Mouse (Mus musculus) midbrain, embryonic 10.5 days (tissue): Measurements from ENCODE around the gene Tmc1. TPM values are rescaled to one million over a fixed set of nuclear protein-coding genes. Genes with fewer than 3 reads are reported as not detected.

Experiments
- DNase-seq: peaks from one replicate; pipeline ENCODE4 v3.0.0-alpha.2; 2017; ENCODE audit warnings: low spot score
- H3K27ac ChIP-seq: fragments of 300-500 bp; sonication (generic); replicated peaks from 2 replicates; pipeline ENCODE4 v1.5.1; 2016; ENCODE audit warnings: mild to moderate bottlenecking
- H3K27me3 ChIP-seq: fragments of 300-500 bp; sonication (generic); 2 replicates; pipeline ENCODE4 v1.6.1; 2016; ENCODE audit warnings: low read depth, mild to moderate bottlenecking; ENCODE audit not compliant: poor library complexity, severe bottlenecking
- H3K36me3 ChIP-seq: fragments of 300-500 bp; sonication (generic); 2 replicates; pipeline ENCODE4 v1.6.1; 2016; ENCODE audit warnings: mild to moderate bottlenecking, moderate library complexity
- H3K4me1 ChIP-seq: fragments of 300-500 bp; sonication (generic); 2 replicates; pipeline ENCODE4 v1.6.1; 2016
- H3K4me3 ChIP-seq: fragments of 300-500 bp; sonication (generic); 2 replicates; pipeline ENCODE4 v1.5.1; 2016; ENCODE audit warnings: mild to moderate bottlenecking, moderate library complexity
- H3K9me3 ChIP-seq: fragments of 300-500 bp; sonication (generic); replicated peaks from 2 replicates; pipeline ENCODE4 v1.6.1; 2016; ENCODE audit warnings: mild to moderate bottlenecking
- WGBS: fragments of 180-500 bp; shearing (Covaris S2); methylation state at CpG from one replicate; pipeline ENCODE4 v1.1.7; 2016; 5-methylcytosine and 5-hydroxymethylcytosine counted together
- polyA plus RNA-seq: library from polyadenylated mRNA; unstranded; fragments of >200 nt; fragmentation: Nextera tagmentation; extraction: Ambion mirVana; gene quantifications from 2 replicates; pipeline ENCODE4 v1.2.1, GENCODE M21; 2016

The Tmc1 gene
- polyA plus RNA-seq, result 0.09 and 0.16 TPM in 2 replicates

DNA sequence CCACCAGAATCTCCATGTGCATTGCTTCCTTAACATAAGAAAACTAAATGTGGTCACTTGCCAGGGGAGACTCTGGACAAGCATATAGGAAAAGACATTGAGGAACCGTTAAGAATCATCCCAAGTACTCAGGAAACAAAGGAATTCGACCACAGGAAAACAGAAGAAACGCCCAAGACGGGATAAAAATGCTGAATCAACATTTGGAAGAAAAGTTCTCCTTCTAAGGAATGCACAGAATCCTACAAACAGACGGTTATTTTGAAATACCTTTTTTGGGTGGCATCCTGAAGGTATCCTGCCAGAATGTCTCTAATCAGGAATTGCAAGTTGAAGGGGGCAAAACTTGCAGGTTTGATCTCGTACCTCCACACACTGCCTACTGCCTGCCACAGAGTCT is at the start of gene Tmc1:
Tmc1 (minus strand) TSS at position 329 of the 400 bp plus-strand sequence.
- no peaks in the 10 kb centered on the region for H3K27me3 ChIP-seq
- no peaks in the 10 kb centered on the region for H3K4me1 ChIP-seq
- no peak for DNase-seq
- peaks cover 14% of the 10 kb centered on the region; the same call in 1 of the 2 replicates for H3K9me3 ChIP-seq
- no peaks in the 10 kb centered on the region for H3K36me3 ChIP-seq
- H3K27ac ChIP-seq, result no peak within 1 kb of the TSS
- H3K4me3 ChIP-seq, result no peak within 1 kb of the TSS
- 86% methylated on average over 6 of the region's 6 CpGs for WGBS

DNA sequence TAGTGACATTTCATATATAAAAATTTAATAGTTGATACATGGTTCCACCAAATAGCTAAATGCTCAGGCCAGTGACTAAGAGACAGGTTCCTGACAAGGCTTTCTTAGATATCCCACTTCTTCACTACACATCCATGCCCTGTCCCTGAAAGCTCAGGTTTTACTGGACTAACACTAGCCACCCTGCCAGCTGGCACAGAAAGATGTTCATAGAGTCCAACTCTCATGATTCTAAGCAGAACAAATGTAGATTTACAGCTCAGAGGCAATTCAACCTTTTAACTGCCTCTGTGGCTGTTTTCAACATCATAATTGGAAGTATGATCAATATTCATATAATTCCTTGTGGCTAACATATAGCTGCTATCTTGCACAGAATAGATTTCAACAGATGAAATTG is 47.5 kb upstream of the Tmc1 start:
- no peak overlapping the region for H3K4me3 ChIP-seq
- H3K4me1 ChIP-seq, result no peaks in the 10 kb centered on the region; the same call in 1 of the 2 replicates
- H3K36me3 ChIP-seq, result no peaks in the 10 kb centered on the region
- H3K27me3 ChIP-seq, result no peaks in the 10 kb centered on the region
- H3K9me3 ChIP-seq, result no peaks in the 10 kb centered on the region
- DNase-seq, result no peak
- H3K27ac ChIP-seq, result no peak overlapping the region

DNA sequence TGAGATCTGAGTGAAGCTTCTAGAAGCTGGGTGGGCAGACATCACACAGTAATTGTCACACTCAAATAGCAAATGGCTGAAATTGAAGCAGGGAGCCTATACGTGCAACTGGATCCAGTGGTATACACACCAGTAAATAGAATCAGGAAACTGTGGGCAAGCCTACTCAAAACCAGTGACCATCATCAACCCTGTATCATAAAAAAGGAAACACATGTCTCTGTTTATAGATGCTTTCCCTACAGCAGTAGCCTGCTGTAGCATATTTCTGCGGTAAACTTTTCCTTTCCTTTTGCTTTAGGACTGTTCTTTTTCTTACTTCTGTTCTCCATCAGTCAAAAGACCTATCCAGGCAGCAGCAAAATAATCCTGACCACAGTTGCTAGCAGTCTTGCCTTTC is 25.2 kb upstream of the Tmc1 start:
- Histone ChIP-seq H3K27ac (no peak overlapping the region), H3K9me3 (no peaks in the 10 kb centered on the region), H3K4me1 (no peaks in the 10 kb centered on the region), H3K4me3 (no peak overlapping the region), H3K36me3 (no peaks in the 10 kb centered on the region), H3K27me3 (no peaks in the 10 kb centered on the region)
- 92% methylated on average over 2 of the region's 2 CpGs for WGBS
- no peak for DNase-seq

DNA sequence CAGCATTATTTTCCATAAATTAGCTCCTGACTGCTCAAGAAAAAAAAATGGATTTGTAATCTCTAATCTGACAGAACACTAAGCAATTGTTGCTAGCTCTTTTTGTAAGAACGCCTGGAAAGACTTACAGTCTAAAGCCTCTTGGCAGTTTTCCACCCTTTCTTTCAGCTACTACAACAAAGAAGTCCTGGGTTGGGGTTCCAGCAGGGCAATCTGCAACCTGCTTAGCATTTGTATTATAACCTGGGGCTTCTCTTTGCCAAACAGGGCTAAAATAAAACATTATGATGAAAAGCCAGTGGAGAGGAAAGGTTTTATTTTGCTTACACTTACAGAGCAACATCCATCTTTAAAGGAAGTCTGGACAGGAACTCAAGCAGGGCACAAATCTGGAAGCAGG is 24.1 kb upstream of the Tmc1 start:
- WGBS, result 28% methylated on average over 1 of the region's 1 CpGs
- H3K27ac ChIP-seq, result no peak overlapping the region
- no peaks in the 10 kb centered on the region for H3K4me1 ChIP-seq
- no peaks in the 10 kb centered on the region for H3K27me3 ChIP-seq
- no peak for DNase-seq
- H3K9me3 ChIP-seq, result no peaks in the 10 kb centered on the region
- H3K4me3 ChIP-seq, result no peak overlapping the region
- no peaks in the 10 kb centered on the region for H3K36me3 ChIP-seq

DNA sequence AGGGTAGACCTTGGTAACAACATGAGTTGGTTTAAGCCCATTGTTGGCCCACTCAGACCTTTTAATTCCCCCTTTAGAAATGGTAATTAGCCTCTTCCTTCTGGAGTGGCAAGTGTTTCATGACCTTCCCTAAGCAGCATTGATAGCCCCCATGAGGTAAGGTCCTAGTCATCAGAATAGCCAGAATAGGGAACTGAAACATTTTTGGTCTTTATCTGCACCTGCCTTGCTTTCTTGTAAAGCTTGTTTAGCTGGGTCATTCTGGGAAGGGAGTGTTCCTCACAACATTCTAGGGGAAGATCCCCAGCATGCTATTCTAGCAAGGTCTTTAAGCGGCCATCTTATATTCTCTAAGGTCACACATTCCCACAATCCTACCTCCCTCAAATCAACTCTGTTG is 17.9 kb upstream of the Tmc1 start:
- Histone ChIP-seq H3K36me3 (no peaks in the 10 kb centered on the region), H3K9me3 (no peaks in the 10 kb centered on the region), H3K4me1 (no peaks in the 10 kb centered on the region), H3K27me3 (no peaks in the 10 kb centered on the region), H3K27ac (no peak overlapping the region), H3K4me3 (no peak overlapping the region)
- WGBS, result 88% methylated on average over 1 of the region's 1 CpGs
- DNase-seq, result no peak

DNA sequence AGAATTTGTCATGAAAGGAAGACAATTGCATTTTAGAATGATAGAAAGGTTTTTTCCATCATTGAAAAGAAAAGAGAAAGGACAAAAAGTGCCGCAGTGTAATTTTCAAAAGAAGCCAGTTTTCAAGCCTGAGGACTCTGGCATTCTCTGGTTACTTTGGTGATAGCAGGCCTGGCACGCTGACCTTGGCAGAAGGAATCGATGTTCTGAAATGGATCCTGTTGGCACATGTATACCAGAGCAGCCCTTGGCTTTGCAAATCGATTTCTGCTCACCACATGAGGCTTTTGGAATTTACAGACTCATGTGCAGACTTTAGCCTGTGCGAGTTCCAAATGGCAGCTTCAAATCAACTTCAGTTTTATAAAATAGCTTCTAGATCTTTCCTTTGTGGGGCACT is 813 bp upstream of the Tmc1 start:
- Histone ChIP-seq H3K27me3 (no peaks in the 10 kb centered on the region), H3K4me1 (no peaks in the 10 kb centered on the region), H3K27ac (no peak overlapping the region), H3K9me3 (peaks cover 14% of the 10 kb centered on the region; the same call in 1 of the 2 replicates), H3K4me3 (no peak overlapping the region), H3K36me3 (no peaks in the 10 kb centered on the region)
- WGBS, result 91% methylated on average over 5 of the region's 5 CpGs
- DNase-seq, result no peak

DNA sequence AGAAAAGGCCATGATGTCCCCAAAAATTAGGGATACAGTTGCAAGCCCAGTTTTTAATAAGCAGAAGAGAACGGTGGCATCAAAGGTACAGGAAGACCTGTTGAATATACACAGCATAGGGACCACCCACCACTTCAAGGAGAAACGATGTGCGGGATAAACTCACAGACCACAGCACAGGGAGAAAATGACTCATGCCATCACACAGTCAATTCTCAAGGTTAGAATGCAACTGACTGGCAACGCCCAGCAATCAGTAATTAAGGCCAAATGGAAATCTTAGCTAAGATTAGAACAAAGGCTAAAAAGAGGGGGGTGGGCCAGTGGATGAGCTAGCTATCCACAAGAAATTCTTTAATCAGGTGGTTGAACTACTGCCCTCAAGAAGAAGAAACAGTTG is 9.6 kb downstream of the Tmc1 start:
- WGBS, result 71% methylated on average over 4 of the region's 4 CpGs
- H3K4me1 ChIP-seq, result no peaks in the 10 kb centered on the region
- no peaks in the 10 kb centered on the region for H3K27me3 ChIP-seq
- no peaks in the 10 kb centered on the region for H3K36me3 ChIP-seq
- H3K9me3 ChIP-seq, result no peaks in the 10 kb centered on the region
- no peak overlapping the region for H3K4me3 ChIP-seq
- DNase-seq, result no peak
- H3K27ac ChIP-seq, result no peak overlapping the region

DNA sequence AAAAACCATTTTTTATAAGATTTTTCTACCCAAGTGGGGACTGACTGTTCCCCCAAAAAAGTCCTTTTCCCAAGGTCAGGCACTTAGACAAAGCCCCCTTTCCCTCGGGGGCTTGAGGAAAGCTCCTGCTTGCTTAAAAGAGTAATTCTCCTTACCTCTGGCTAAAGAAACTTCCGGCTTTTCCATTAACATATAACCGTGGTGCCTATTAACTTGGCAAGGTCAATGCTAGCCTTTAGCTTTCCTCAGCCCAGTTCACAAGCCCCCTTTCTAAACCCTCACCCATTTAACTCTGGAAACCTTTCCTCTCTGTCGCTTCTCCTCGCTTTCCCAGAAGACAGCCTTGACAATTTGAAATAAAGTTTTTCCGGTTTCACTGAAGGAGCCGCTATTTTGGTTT is 29.7 kb downstream of the Tmc1 start:
- H3K27me3 ChIP-seq, result no peaks in the 10 kb centered on the region
- no peaks in the 10 kb centered on the region for H3K9me3 ChIP-seq
- no peak for DNase-seq
- H3K4me1 ChIP-seq, result peaks cover 12% of the 10 kb centered on the region
- WGBS, result 51% methylated on average over 7 of the region's 7 CpGs
- H3K4me3 ChIP-seq, result no peak overlapping the region
- H3K36me3 ChIP-seq, result no peaks in the 10 kb centered on the region
- H3K27ac ChIP-seq, result no peak overlapping the region

DNA sequence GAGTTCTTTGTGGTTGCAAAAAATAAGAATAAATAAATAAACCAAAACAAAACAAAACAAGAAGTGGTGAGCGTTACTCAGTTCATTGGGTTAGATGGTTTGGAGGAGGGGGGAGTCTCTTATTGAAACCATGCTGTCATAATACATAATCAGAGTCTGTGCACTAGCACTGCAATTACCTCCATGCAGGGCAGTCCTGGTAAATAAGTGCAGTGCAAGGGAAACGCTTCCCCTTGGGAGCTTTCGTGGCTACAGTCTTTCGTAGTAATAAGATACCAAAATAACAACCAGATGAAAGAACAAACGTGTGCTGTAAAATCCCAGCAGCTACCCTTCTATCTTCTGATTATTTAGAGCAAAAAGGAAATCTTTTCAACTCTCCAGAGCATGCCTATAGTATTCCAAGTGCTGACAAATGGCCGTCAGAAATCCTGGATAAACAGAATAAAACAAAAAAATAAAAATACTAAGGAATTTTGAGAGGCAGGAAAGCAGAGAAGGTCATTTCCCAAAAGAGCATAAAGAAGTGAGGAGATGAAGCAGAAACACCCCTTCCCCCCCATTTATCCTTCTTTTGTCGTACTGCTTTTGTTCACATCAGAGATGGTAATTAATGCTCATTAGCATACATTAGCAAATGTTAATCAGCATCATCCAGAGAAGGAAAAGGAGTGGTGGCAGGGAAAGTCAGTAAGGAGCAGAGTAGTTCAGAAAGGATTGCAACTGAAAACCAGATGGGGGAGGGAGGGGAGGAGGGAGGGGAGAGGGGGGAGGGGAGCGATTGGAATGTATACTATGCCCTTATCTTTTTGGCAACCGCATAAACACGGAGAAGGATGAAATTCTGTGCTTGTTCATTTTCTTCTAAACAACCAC is 30.4 kb downstream of the Tmc1 start:
- Histone ChIP-seq H3K27me3 (no peaks in the 10 kb centered on the region), H3K27ac (no peak overlapping the region), H3K4me1 (peaks cover 12% of the 10 kb centered on the region), H3K9me3 (no peaks in the 10 kb centered on the region), H3K36me3 (no peaks in the 10 kb centered on the region), H3K4me3 (no peak overlapping the region)
- 24% methylated on average over 10 of the region's 10 CpGs for WGBS
- DNase-seq, result no peak

DNA sequence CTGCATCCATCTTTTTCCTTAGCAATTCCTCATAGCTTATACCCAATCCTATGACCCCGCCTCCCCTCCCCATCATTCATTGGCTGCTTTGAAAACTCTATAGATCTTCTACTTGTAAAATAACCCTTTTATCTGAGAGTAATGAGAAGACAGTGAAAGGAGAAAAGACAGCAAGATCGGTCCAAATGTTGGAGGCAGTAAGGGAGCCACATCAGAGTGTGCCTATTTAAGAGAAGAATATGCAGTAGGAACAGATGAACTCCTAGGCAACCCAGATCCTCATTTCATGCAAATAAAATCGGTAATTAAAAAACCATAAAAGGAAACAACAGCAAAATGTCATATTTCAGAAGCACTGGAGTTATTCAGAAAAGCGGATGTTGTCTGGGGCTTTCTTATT is 35.8 kb downstream of the Tmc1 start:
- no peak overlapping the region for H3K27ac ChIP-seq
- H3K9me3 ChIP-seq, result no peaks in the 10 kb centered on the region
- no peaks in the 10 kb centered on the region; the same call in 1 of the 2 replicates for H3K4me1 ChIP-seq
- no peak overlapping the region for H3K4me3 ChIP-seq
- no peaks in the 10 kb centered on the region for H3K27me3 ChIP-seq
- 88% methylated on average over 4 of the region's 4 CpGs for WGBS
- no peaks in the 10 kb centered on the region for H3K36me3 ChIP-seq
- DNase-seq, result no peak

DNA sequence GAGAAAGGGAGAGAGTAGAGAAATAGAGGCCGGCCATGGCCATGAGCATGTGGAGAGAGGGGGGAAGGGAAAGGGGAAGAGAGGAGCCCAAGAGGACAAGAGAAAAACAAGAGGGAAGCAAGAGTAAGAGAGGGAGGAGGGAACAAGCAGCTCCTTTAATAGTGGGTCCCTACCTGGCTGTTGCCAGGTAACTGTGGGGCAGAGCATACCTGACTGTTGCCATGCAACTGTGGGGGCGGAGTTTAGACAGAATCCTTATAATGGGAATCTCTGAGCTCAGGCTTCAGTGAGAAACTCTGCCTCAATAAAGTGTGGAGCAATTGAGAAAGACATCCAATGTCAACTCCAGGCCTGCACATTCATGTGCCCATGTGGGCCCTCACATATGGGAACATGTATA is 38.9 kb downstream of the Tmc1 start:
- no peaks in the 10 kb centered on the region for H3K9me3 ChIP-seq
- DNase-seq, result no peak
- no peaks in the 10 kb centered on the region for H3K4me1 ChIP-seq
- H3K36me3 ChIP-seq, result no peaks in the 10 kb centered on the region
- no peaks in the 10 kb centered on the region for H3K27me3 ChIP-seq
- H3K27ac ChIP-seq, result no peak overlapping the region
- H3K4me3 ChIP-seq, result no peak overlapping the region
- 75% methylated on average over 2 of the region's 2 CpGs for WGBS

DNA sequence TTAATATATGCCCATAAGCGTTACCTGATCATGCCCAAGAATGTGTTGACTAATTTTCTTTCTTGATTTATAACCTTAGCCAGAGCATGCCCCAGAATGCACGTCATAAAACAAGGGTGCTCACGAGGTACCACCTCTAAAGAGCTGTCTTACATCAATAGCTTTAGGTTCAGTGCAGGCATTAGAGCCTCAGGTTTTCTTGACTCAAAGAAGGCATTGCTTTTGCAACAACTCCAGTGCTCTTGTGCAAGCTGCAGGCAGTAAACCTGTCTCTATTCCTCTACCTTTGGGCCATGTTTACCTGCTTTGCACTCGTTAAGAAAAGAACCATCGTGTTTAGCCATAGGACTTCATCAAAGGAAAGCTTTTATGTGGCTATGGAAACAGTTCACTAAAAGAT is 43.6 kb downstream of the Tmc1 start:
- DNase-seq, result no peak
- Histone ChIP-seq H3K36me3 (no peaks in the 10 kb centered on the region), H3K27ac (no peak overlapping the region), H3K9me3 (no peaks in the 10 kb centered on the region), H3K27me3 (no peaks in the 10 kb centered on the region), H3K4me1 (no peaks in the 10 kb centered on the region), H3K4me3 (no peak overlapping the region)
- 85% methylated on average over 5 of the region's 5 CpGs for WGBS

DNA sequence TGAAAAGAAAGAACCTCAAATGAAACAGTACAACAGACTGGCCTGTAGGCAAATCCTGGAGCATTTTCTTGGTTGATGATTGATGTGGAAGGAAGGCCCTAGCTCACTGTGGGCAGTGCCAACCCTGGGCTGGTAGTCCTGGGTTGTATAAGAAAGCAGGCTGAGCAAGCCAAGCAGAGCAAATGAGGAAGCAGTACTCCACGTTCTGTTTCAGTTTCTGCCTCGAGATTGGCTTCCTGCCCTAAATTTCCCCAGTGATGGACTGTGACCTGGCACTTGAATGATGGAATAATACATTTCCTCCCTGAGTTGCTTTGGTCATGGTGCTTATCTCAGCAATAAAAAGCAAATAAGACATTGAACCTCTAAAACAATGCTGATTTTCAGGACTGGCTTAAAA is 72.8 kb downstream of the Tmc1 start:
- no peak overlapping the region for H3K4me3 ChIP-seq
- H3K9me3 ChIP-seq, result no peaks in the 10 kb centered on the region
- H3K27ac ChIP-seq, result no peak overlapping the region
- no peaks in the 10 kb centered on the region for H3K4me1 ChIP-seq
- WGBS, result 78% methylated on average over 2 of the region's 2 CpGs
- H3K27me3 ChIP-seq, result no peaks in the 10 kb centered on the region
- DNase-seq, result no peak
- no peaks in the 10 kb centered on the region for H3K36me3 ChIP-seq
